Mouse (Mus musculus): ENCODE results near the gene Gm10160.

GRCm38 (mm10) chr7:81846008-81846407 is 9.6 kb downstream of the Gm10160 start:
- TF ChIP-seq GATA1 (IDR thresholded peaks at IDR 0.05; ENCODE audit: borderline replicate concordance, low read length) (no peak), FLI1 (IDR thresholded peaks at IDR 0.05; ENCODE audit: low read length) (no peak)

All from megakaryocyte, embryonic 14.5 days (primary cell).